Mouse (Mus musculus) frontal cortex, postnatal 25 days (tissue): ENCODE data around the gene Gabrp.

Source experiments
- DNase-seq, 2 experiments: peaks; one replicate each; pipeline ENCODE4 v3.0.0; 2022; ENCODE audit warnings: low spot score in 2 of 2

The Gabrp gene

DNA sequence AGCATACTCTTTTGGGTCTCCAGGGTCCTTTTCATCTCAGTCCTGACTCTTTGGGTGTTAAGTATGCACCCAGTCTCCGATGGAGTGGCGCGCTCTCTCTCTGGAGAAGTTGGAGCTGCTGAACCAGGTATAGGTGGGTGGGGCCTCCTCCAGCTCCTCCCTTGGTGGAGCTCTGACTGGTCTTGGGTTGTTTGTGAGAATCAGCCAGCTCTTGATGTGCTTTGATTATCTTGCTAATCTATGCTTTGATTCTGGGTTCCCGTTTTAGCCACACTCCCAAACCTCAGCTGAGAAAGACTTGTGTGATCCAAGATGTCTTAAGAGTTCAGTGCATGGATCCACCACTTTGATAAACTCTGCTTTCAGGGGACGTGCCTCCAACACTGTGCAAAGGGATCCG is at the start of gene Gabrp:
Gene Gabrp, minus strand, starts transcription at position 101 of the 400 bp plus-strand sequence.
- DNase-seq = no peak

DNA sequence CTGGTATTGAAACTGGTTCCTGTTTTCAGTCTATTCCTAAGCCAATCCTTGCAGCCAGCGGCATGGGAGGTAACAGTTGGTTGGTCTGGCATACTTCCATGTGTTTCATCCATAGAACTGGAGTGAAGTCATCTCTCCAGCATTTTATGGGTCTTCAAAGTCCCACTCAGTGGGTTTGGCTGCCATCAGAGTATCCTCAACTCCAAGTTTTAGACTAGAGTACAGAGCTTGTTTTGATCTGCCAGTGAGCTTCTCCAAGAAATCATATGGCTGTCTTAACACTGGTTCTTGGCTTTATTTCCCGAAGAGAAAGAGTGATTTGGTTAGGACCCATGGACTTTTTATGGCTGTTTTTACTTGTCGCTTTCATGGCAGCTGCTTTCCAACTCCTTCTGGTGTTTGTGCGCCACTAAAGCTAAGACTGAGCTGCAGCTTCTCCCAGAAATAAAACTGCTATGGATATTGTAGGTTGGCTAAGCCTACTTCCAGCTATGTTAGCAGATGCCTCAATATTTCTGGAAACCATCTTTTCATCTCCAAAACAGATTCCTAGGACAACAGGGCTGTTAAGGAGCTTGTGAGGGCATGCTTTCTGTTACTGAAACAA is 48.5 kb upstream of the Gabrp start:
- DNase-seq = no peak

DNA sequence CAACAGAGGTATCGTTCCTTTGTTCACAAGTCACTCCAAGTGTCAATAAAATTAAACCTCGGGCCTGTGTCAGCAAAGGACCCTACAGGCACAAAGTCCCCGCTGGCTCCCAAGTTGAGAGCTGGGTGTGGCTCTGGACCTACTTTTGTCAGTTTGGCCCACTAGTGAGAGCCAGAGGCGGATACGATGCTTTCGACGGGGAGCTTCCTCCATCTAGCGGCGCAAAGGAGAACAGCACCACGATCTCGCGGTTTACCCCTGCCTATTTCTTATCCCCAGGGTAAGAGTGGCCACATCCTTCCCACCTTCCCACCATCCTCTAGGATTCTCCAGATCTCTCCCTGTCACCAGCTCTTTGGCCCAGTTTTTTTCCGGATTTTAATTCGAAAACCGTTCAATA is 35.5 kb upstream of the Gabrp start:
- peak; percentile 67 to 72 for DNase-seq

DNA sequence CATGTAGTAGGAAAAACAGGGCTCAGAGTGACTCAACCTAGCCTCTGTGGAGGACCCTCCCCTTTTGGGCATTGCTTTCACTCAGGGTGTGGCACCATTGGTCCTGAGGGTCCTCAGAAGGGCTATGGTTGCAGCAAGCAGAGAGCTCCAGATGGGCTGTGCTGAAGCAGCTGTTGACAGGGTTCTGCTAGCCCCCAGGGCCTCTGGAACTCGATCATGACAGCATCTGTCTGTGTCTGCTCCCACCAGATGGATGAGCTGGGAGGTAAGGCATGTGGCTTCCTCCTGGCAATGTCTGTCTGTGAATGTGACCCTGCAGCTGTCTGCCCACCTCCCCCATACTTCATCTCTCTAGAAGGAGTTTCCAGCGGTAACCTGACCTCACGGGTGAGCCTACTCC is 29.0 kb upstream of the Gabrp start:
- no peak for DNase-seq

DNA sequence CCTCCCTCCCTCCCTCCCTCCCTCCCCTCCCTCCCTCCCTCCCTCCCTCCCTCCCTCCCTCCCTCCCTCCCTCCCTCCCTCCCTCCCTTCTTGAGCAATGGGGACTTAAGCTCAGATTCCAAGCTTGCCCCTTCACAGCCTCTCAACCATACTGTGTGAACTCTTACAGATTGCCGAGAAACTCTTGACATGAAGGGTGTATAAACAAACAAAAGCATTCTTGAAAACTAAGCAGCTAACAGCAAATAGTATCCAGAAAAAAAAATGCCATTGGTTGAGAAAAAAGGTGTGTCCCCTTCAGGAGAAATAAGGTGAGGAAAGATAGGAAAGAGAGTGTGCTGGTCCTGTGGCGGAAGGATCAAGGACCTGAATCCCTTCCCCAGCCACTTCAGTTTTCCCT is 24.4 kb upstream of the Gabrp start:
- no peak for DNase-seq

DNA sequence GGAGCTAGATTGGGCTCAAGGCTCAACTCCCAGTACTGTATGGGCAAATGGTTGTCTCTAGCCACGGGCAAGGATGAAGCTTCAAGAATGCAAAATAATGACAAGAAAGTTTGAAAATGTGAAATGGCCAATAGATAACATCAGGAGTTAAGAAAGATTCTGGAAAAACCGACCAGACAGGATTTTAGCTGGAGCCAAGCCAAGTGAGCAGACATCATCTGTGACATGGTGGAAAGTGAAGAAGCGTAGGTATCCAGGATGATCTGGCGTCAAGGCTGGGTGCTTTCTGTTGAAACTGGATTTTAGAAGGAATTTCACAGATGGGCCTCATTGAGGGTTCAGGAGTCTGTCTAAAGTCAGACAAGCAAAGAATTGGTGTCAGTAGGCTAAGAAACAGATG is 20.2 kb upstream of the Gabrp start, which contains the start of gene D130052B06Rik:
Gene D130052B06Rik, plus strand, starts transcription at position 317 of the 400 bp plus-strand sequence.
- no peak for DNase-seq

DNA sequence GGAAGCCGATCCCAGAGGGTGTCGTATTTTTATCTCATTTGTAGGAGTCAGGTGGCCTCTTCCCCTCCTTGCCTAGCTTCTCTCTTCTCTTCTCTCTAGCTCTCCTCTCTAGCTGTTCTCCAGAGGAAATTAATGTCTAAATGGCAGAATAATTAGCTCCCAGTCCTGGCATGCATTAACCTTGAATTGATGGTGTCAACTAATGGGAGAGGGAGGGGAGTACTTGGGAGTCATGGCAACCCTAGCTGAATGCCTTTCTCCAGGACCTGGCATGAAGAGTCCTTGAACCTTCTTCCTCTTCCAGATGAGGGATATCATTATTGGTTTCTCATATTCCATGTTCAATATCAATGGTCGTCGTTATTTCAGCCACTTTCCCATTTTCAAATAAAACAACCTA is 17.9 kb upstream of the Gabrp start:
- no peak for DNase-seq

DNA sequence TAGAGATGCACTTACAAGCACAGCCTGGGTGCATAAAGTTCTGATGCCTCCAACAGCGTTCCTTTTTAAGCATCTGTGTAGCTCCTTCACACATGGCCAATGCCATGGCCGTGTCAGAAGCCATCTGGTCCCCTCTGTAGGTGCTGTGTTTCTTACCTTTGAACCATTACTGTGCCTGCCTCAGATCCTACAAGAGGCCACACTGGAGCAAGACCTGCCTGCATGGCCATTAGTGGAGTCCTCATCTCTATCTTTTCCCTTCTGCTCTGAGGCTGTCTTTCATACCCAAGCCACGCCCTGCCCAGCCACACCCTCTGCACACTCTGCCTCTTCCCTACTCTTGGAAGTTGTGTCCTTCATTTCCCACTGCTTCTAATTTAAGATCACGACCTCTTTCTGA is 14.1 kb upstream of the Gabrp start:
- DNase-seq = no peak

DNA sequence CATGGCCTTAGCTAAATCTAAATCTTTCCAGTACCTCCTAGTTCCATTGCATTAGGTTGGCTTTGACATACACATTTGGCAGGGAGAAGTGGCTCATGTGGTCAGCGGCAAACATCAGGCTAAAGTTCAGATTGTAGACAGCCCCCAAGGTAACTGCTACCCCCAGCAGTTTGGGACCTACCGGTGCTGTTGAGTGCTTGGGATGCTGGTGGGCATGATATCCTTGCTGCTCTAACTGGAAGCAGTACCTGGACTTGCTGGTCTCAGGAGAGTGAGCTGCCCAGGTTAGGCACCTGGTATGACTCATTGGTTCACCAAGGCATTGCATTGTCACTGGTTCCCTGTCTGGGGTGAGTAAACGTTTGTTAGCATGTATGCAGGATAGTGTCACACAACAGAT is 12.0 kb upstream of the Gabrp start:
- DNase-seq = no peak

DNA sequence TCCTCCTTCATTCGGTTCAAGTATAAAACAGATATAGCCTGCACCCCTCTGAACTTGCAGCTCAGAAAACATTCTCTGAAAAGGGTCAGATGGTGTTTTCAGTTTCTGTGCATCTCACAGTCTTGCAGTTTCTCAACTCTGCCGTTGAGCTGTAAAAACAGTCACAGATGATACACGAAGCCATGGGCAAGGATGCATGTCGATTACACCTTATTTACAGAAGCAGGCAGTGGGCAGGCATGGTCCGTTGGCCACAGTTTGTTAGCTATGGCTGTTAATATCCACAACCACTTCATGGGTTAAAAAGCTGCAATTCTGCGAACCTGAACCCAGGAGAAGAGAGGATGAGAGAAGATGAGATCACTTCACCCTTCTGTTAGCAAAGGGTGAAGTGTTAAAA is 7.9 kb upstream of the Gabrp start:
- DNase-seq = no peak

DNA sequence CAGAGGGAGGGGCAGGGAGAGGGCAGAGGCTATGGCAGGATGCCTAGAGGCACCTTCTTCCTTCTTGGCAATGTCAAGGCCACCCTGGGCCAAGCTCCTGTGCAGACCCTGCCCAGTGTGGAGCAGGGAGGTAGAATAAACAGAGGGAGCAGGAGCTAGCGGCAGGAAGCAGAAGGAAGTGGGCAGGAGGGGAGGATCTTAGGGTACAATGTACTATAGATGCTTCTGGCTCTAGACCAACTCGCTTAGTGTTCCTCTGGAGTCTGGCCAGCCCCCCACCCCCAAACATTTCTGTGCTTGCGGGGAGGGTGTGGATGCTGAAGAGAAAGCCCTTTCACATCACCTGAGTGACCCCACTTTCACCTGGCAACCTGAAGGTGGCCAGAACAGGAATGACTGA is 862 bp upstream of the Gabrp start:
- no peak for DNase-seq

DNA sequence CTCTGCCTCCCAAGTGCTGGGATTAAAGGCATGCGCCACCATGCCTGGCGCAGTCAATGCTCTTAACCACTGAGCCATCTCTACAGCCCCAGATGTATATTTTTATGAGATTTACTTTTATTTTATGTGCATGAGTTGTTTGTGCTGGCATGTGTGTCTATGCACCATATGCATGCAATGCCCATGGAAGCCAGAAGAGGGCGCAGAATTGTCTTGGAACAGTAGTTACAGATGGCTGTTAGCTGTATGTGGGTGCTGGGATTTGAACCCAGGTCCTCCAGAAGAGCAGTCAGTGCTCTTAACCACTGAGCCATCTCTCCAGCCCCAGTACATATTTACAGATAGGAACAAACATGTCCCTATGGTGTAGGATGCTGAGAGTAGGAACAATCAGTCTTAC is 3.8 kb downstream of the Gabrp start:
- no peak for DNase-seq

DNA sequence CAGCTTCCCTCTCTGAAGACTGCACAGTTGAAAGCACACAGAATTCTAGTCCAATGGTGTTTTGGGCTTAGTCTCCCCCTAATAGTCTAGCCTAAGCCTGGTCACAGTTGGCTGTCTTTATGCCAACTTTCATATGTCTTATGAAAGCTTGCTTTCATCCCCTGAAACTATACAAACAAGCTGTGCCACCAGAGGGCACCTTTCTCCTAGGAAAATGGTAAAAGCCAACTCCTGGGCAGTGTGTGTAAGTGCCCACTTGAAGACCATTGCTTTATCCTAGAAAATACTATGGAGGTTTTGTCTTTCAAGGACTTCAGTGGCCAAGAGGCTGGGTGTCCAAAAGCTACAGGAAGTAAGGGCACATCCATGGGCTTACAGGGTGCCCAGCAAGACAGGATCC is 8.3 kb downstream of the Gabrp start:
- DNase-seq = peak in 1 of 2 experiments; percentile 19

DNA sequence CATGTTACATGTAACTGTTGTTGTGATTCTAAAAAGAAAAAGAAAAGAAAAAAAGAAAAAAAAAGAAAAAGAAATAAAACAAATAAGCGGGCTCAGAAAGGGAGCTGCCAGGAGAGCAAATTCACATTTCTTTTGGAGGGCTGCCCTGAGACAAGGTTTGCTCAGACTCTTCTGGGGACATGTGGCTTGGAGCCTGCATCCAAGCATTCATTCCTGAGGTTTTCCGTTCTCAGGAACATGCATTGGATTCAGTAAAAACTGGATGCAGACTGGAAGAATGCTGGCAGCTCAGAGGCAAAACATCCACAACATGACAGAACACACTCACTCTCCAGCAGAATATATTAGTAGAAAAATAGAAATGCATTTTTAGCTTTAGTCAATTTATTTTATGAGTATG is 14.8 kb downstream of the Gabrp start:
- DNase-seq = no peak

DNA sequence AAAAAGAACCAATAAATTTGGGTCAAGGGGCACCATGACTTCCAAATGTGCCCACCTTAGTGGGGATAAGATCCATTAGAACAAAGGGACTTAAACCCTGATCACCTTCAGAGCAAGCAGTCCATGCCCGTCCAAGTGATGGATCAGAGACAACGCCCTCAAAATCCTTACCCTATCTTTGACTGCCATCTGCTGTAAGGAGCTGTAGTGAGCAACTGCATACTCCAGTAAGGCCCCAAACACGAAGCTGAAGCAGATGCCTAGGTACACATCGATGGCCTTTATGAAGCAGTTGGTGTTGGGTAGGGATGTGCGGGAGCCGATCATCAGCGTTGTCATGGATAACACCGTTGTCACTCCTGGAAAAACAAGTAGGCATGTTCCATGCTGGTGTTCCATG is 24.6 kb downstream of the Gabrp start:
- DNase-seq = no peak

DNA sequence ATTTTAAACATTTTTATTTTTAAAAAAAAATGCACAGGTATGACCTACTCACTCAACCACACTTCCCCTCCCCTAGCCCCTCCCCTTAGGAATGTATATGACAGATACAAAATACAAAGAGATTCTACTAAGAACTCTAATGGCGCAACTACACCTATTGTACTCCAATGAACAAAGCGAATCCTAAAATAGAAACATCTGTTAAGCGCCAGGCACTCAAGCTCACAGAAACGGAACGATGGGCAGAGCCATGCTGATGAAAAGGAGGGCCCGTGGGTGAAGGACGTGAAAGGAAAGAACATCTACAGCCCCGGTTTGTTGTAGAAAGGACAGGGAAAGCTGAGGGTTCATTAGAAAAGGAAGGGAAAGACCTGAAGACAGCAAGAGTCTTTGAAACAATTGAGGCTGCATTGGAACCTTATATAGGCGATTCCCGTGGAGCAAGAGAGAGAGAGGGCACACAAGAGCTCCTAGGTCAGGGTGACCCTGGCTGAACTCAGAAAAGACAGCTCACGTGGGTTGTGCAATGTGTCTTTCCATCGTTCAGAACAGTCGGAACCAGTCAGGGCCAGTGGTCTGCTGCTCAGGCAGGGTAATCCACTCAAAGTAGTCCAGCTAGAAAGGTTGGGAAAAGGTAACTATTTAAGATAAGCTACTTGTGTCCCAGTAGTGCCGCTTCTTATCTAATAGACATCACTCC is 27.7 kb downstream of the Gabrp start:
- DNase-seq = no peak

DNA sequence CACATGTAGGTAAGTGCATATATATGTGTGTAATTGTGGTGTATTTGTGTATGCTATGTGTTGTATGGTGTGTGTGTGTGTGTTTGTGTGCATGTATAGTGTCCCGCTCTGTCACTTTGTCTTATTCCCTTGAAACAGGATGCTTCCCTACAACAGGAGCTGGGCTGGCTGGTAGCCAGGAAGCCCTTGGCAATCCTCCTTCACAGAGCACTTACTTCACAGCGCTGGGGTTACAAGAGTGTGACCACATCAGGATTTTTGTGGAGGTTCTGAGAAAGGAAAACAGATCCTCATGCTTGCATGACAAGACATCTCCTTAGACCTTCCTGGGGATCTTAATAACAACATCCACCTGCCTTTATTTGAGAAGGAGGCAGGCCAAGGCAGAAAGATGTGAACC is 31.4 kb downstream of the Gabrp start:
- DNase-seq = no peak

DNA sequence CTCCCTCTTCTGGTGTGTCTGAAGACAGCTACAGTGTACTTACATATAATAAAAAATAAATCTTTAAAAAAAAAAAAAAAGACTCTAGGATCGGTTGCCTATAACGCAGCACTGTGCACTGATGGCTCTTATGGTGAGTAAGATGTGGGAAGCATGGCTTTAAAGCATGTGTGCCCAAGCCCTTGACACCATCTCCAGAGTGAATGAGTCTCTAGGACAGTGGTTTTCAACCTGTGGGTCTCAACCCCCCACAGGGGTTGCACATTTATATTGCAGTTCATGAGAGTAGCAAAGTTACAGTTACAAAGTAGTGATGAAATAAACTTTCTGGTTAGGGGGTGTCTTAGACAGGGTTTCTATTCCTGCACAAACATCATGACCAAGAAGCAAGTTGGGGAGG is 33.8 kb downstream of the Gabrp start:
- no peak for DNase-seq

DNA sequence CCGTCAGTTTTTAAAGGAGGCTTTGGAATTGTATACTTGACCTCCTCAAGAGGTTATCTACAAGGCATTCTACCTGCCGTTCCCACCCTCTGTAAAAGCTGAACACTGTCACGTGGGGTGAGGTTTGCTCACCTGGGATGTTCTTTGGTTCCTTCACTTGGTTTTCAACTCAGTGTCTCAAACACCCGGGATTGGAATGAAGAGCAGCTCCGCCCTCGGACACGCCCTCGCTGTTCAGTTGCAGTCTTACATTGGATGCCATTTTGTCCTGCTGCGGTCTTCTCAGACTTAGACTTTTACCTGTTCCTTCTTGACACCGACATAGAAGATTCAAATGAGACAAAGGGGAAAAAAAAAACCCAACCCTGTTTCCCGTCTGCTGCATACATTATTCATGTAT is 34.6 kb downstream of the Gabrp start:
- DNase-seq = no peak

DNA sequence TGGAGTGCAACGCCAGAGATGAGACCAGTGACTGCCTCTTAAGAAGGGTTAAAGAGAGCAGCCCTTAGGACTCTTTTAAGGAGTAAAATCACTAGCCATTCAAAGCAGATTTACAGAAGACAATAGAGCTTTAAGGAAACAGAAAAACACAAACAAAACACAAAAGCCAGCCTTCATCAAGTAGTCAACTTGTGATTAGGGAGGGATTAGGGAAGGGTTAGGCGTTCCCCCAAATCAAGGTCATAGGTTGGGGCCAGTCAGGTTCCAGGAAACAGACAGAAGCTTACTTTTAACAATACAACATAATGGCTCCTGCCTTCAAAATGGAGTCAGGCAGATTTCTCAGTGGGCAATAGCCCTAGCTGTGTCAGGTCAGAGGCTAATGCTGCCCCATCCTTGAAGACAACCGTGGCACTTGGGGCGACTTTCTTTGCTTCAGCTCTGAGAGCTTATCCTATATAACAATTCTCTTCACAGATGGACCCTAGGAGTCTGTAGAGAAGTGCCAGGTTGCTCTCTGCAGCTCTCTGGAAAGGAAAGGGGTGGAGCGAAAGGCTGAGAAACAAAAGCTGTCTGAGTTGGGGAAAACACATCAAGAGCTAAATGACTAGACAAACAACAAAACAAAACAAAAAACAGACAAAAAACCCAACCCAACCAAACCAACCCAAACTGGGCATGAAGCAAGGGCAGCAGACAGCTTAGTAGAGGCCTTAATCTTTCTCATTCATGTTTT is 41.2 kb downstream of the Gabrp start:
- DNase-seq = no peak

DNA sequence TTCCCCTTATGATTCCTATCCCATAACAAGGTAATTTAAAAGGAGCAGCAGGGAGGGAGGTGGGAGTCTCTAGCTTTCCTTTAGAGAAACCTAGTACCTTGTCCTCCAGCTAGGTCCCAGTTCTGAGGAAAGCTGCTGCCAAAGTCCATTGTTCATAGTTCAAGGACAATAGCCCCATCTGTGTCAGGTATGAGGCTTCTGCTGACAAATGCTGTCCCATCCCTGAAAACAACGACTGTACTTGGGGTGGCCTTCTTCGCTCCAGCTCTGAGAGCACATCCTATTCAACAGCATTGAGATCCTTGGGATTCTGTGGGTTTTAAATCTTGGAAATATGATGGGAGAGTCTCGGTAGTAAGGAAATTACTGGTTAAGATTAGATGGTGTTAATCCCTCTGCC is 42.1 kb downstream of the Gabrp start:
- no peak for DNase-seq

DNA sequence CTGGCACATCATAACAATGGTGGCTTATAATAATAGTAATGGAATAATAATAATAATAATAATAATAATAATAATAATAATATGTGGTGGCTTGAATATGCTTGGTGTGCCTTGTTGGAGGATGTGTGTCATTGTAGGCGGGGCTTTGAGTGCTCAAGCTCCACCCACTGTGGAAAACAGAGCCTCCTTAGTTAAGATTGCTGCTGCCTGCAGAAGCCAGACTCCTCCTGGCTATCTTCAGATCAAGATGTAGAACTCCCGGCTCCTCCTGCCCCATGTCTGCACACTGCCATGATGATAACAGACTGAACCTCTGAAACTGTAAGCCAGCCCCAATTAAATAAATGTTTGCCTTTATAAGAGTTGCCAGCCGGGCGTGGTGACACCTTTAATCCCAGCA is 44.2 kb downstream of the Gabrp start:
- no peak for DNase-seq

DNA sequence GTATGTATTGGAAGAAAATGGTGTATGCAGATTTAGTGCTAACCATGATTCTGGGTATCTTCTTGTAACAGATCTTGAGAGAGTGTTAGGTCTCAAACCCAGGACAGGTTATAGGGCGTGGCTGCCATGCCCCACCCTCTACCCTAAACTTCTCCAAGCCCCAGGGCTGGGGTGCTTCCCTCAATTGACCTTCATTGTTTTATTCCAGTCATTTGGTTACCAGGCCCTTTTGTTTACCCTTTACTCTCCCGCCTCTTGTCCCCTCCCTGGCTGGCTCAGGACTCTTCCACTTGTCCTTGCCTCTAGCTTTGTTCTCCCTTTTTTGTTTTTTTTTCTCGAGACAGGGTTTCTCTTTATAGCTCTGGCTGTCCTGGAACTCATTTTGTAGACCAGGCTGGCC is 45.2 kb downstream of the Gabrp start:
- no peak for DNase-seq
